17 mouse cellular contexts compared by ENCODE assay signal in the genomic region with DNA sequence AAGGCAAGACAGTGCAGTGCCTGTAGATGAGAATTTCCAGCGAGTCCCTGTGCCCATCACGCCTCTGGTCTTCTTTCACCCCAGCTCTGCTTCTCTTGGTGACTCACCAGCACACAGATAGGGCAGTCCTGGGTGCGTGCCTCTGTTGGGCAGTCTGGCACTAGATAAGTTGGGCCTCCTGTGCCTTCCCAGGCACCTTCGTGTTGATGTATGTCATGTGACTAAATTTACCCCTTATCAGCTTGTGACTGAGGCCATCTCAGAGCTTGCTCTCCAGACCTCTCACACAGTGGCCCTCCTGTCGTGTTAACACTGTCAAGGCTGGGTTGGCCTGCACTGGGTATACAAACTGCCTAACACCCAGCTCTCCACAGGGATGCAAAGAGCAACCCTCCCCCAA. TPM values are rescaled to one million over a fixed set of nuclear protein-coding genes. Genes with fewer than 3 reads are reported as not detected.
DNase-seq lines count a peak whose midpoint lies in the region; ATAC-seq and TF ChIP-seq lines count a peak whose summit lies in the region.
"Had no signal": no experiment of that assay in that cellular context is flagged by ENCODE, and none has a peak within 500 bp of the region (broad histone marks: within the 10 kb centered on the region; RNA-seq: fewer than 3 reads in every experiment).

No protein-coding gene starts in this region.

- H3K9me3 ChIP-seq in intestine, embryonic 16.5 days (ENCODE audit: control insufficient read depth, low read length), result no peaks in the 10 kb centered on the region
- no peaks in the 10 kb centered on the region for H3K9me3 ChIP-seq in hindbrain, postnatal 0 days (ENCODE audit: low read length)
- H3K9me3 ChIP-seq: limb, embryonic 13.5 days; neural tube, embryonic 12.5 days had no signal

- peaks cover 1% of the 10 kb centered on the region; the same call in 1 of the 2 replicates for H3K4me1 ChIP-seq in heart, adult 2 months (ENCODE audit: control insufficient read depth, insufficient read depth, low read length)
- H3K4me1 ChIP-seq in intestine, embryonic 16.5 days (ENCODE audit: control insufficient read depth, insufficient read depth, low read length), result peaks cover 4% of the 10 kb centered on the region; the same call in 1 of the 2 replicates
- no peaks in the 10 kb centered on the region for H3K4me1 ChIP-seq in hindbrain, postnatal 0 days (ENCODE audit: insufficient read depth, low read length)
- H3K4me1 ChIP-seq: neural tube, embryonic 12.5 days had no signal

- no peak overlapping the region for H3K4me3 ChIP-seq in heart, adult 2 months
- H3K4me3 ChIP-seq in intestine, embryonic 16.5 days (ENCODE audit: low read length), result no peak overlapping the region
- no peak overlapping the region for H3K4me3 ChIP-seq in hindbrain, postnatal 0 days (ENCODE audit: low read length)
- H3K4me3 ChIP-seq: limb, embryonic 13.5 days; neural tube, embryonic 12.5 days had no signal

- intact Hi-C loops in heart, adult 2 months (cut with DNase I), result no loop called here
- intact Hi-C loops in heart, postnatal 25 days (cut with DNase I), result no loop called here

- H3K27me3 ChIP-seq in heart, adult 2 months (ENCODE audit: control insufficient read depth, insufficient read depth, low read length), result no peaks in the 10 kb centered on the region
- no peaks in the 10 kb centered on the region; the same call in 1 of the 2 replicates for H3K27me3 ChIP-seq in intestine, embryonic 16.5 days (replicated peaks; ENCODE audit: control insufficient read depth, insufficient read depth, low read length)
- H3K27me3 ChIP-seq in hindbrain, postnatal 0 days (ENCODE audit: insufficient read depth, low read length), result no peaks in the 10 kb centered on the region
- H3K27me3 ChIP-seq: neural tube, embryonic 12.5 days had no signal

- no peak for DNase-seq in heart, adult 2 months
- no peak for DNase-seq in heart, postnatal 25 days (ENCODE audit: low spot score)
- peak; percentile 85 for DNase-seq in c-Kit-positive CD71-positive TER-119-positive erythroid progenitor cells, embryonic 14.5 days (ENCODE audit: low spot score)
- no peak for DNase-seq in adrenal gland, adult (ENCODE audit: inconsistent age in 2 of 2, low spot score in 1 of 2)
- DNase-seq in hindbrain, postnatal 0 days (ENCODE audit: low spot score), result no peak
- DNase-seq in neural tube, embryonic 10.5 days (ENCODE audit: extremely low spot score, low spot score), result no peak
- DNase-seq: cerebellum, adult 11 months; gastrocnemius, postnatal 25 days; kidney, adult 11 months; thymus, adult 2 months had no signal

- TF ChIP-seq EP300 in heart, adult 2 months (IDR thresholded peaks at IDR 0.05; ENCODE audit: insufficient read depth, low read depth, low read length), result 0 out of 2 replicates have a peak, but pooled peaks have one; percentile 8

- no peak overlapping the region for H3K4me2 ChIP-seq in intestine, embryonic 16.5 days (ENCODE audit: low read depth, low read length)
- H3K4me2 ChIP-seq in hindbrain, postnatal 0 days (ENCODE audit: low read depth, low read length), result no peak overlapping the region
- H3K4me2 ChIP-seq: limb, embryonic 13.5 days; neural tube, embryonic 12.5 days had no signal

- no peak overlapping the region for H3K9ac ChIP-seq in heart, adult 2 months (ENCODE audit: low read depth, low read length)
- H3K9ac ChIP-seq in intestine, embryonic 16.5 days (ENCODE audit: low read depth, low read length), result no peak overlapping the region
- H3K9ac ChIP-seq in hindbrain, postnatal 0 days (replicated peaks; ENCODE audit: low read length), result no peak overlapping the region
- H3K9ac ChIP-seq: limb, embryonic 13.5 days; neural tube, embryonic 12.5 days had no signal

- no peak for TF ChIP-seq POLR2A in heart, adult 2 months (IDR thresholded peaks at IDR 0.05; ENCODE audit: insufficient read depth, low read depth, low read length)

- peak; percentile 84 for ATAC-seq in intestine, embryonic 16.5 days
- ATAC-seq in megakaryocyte-erythroid progenitor cell, adult 5-6 weeks (replicated peaks; ENCODE audit: low FRiP score, low TSS enrichment, poor library complexity, severe bottlenecking), result peak; percentile 89
- ATAC-seq in hindbrain, postnatal 0 days, result no peak
- ATAC-seq: forebrain, embryonic 14.5 days had no signal

- TF ChIP-seq CTCF in heart, adult 2 months (IDR thresholded peaks at IDR 0.05), result no peak
- no peak for TF ChIP-seq CTCF in hindbrain, postnatal 0 days (IDR thresholded peaks at IDR 0.05; ENCODE audit: low read depth)

- no peak overlapping the region for H3K27ac ChIP-seq in heart, adult 2 months
- no peak overlapping the region for H3K27ac ChIP-seq in intestine, embryonic 16.5 days (ENCODE audit: low read length)
- H3K27ac ChIP-seq in hindbrain, postnatal 0 days, result no peak overlapping the region
- H3K27ac ChIP-seq: limb, embryonic 13.5 days; neural tube, embryonic 12.5 days had no signal

- no peaks in the 10 kb centered on the region for H3K79me2 ChIP-seq in heart, adult 2 months (replicated peaks; ENCODE audit: control insufficient read depth, insufficient read depth, low read length)

- 55% methylated on average over 5 of the region's 5 CpGs for WGBS in heart, adult 2 months
- WGBS in intestine, embryonic 16.5 days, result 51% methylated on average over 5 of the region's 5 CpGs
- 86% methylated on average over 5 of the region's 5 CpGs for WGBS in hindbrain, postnatal 0 days

- no peaks in the 10 kb centered on the region for H3K36me3 ChIP-seq in heart, adult 2 months (ENCODE audit: control insufficient read depth, insufficient read depth, low read length)
- H3K36me3 ChIP-seq in intestine, embryonic 16.5 days (ENCODE audit: control insufficient read depth, insufficient read depth, low read length), result no peaks in the 10 kb centered on the region
- no peaks in the 10 kb centered on the region for H3K36me3 ChIP-seq in hindbrain, postnatal 0 days (ENCODE audit: insufficient read depth, low read length)
- H3K36me3 ChIP-seq: neural tube, embryonic 12.5 days had no signal

RNA-seq across cellular contexts. Expression of a gene that starts 28.3 kb away (rescaled TPM):
- total RNA-seq in heart, adult 2 months (2021), result 1 to 10 TPM; 5.5 to 5.7 TPM
- polyA plus RNA-seq in heart, adult 2 months (2012; rRNA removed), result 6.9 and 7.5 TPM in 2 replicates
- 1 to 10 TPM; 6.2 to 7.1 TPM for total RNA-seq in heart, postnatal 25 days (2021)
- polyA plus RNA-seq in intestine, embryonic 16.5 days (2015; fragmentation: Nextera tagmentation; extraction: Ambion mirVana), result 1.7 and 2.2 TPM in 2 replicates
- not detected in 2 replicates for total RNA-seq in megakaryocyte-erythroid progenitor cell, adult 5-6 weeks (2014; fragmentation: Nextera tagmentation)
- total RNA-seq in megakaryocyte-erythroid progenitor cell, adult 5-6 weeks (2017), result 0.19 TPM in 1 of 2 replicates, not detected in the other
- 3.6 and 7.9 TPM in 2 replicates for total RNA-seq in hindbrain, postnatal 0 days (2014; rRNA removed)
- 0.70 and 0.86 TPM in 2 replicates for polyA plus RNA-seq in hindbrain, postnatal 0 days (2015; fragmentation: Nextera tagmentation; extraction: Ambion mirVana)

RNA-seq across cellular contexts. Expression of a gene that starts 46.1 kb away (rescaled TPM):
- total RNA-seq in heart, adult 2 months (2021), result not detected
- polyA plus RNA-seq in heart, adult 2 months (2012; rRNA removed), result not detected in 2 replicates
- total RNA-seq in heart, postnatal 25 days (2021), result not detected
- polyA plus RNA-seq in intestine, embryonic 16.5 days (2015; fragmentation: Nextera tagmentation; extraction: Ambion mirVana), result not detected in 2 replicates
- not detected in 2 replicates for total RNA-seq in megakaryocyte-erythroid progenitor cell, adult 5-6 weeks (2014; fragmentation: Nextera tagmentation)
- not detected in 2 replicates for total RNA-seq in megakaryocyte-erythroid progenitor cell, adult 5-6 weeks (2017)
- total RNA-seq in hindbrain, postnatal 0 days (2014; rRNA removed), result not detected in 2 replicates
- polyA plus RNA-seq in hindbrain, postnatal 0 days (2015; fragmentation: Nextera tagmentation; extraction: Ambion mirVana), result not detected in 2 replicates
- total RNA-seq: adrenal gland, adult 18-20 months; gastrocnemius, postnatal 25 days; layer of hippocampus, adult 8-10 months had no signal
- polyA plus RNA-seq: forebrain, embryonic 14.5 days; neural tube, embryonic 12.5 days; thymus, adult 2 months had no signal
